Mouse (Mus musculus) bone marrow, adult 2 months (tissue): Measurements from ENCODE around the gene Dppa1.

ENCODE experiments used
- CTCF ChIP-seq: fragments of 200-500 bp; IDR thresholded peaks from 2 replicates; pipeline ENCODE4 v1.5.1; 2011; ENCODE audit warnings: low read length, control low read depth; ENCODE audit not compliant: control insufficient read depth, insufficient read depth
- POLR2A ChIP-seq: fragments of 200-500 bp; IDR thresholded peaks from 2 replicates; pipeline ENCODE4 v1.6.1; 2011; ENCODE audit warnings: low read depth, mild to moderate bottlenecking, control low read depth, low read length, borderline replicate concordance; ENCODE audit not compliant: control insufficient read depth

DNA sequence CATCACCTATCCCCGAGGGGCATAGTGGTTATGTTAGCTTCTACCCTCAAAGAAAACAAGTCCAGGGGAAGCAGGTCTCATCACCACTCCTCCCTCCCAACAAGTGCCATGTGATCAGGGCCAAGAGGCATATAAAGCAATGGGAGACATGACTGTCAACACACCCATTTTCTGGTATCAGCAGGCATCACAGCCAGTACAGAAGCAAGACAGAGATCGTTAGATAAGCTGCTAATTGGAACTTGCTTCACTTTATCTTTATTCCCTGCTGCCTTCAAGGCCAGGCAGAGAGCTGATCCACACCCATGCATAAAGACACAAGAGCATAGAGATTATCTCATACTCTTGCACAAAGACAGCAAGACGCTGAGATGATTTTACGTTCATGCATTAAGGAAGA, 34.2 kb upstream of the Dppa1 start:
- TF ChIP-seq CTCF (no peak), POLR2A (no peak)
